Mouse (Mus musculus): ENCODE measurements around the gene Poln.

Poln gene

GRCm38 (mm10) chr5:33994671-33995625 is 174.3 kb downstream of the Poln start:
- peak; percentile 39 to 69 for DNase-seq (ENCODE audit: low spot score in 2 of 2)

DNA sequence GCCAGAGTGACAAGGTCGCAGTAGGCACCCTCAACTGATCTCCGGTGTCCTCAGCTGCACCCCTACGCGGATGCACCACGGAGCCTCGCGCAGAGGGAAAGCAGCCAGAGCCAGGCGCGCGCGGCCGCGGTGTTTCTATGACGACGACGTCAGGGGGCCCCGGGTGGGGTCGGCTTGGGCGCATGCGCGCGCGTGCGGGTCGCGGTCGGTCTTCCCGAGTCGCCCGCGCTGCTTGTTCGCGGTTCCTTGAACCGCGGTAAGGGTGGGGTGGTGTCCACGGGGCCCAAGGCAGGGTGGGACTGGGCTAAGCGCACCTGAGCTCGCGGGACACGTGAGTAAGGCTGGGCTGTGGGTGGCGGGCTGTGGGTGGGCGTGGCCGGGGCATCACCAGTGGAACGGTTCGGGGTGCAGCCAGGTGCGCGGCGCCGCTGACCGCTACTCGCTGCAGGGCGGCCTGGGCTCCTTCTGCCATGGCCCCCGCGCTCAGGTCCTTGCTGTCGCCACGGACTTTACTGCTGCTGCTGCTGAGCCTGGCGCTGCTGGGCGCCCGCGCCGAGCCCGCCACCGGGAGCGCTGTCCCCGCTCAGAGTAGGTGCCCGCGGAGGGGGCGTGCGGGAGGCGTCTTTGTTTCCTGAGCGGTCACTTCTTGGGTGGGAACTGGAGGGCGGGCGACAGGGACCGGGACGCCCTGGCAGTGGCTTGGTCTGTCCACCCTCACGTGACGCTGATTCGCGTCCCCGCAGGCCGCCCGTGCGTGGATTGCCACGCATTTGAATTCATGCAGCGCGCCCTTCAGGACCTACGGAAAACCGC is 185.7 kb downstream of the Poln start, which contains the start of gene Gm1673:
Gm1673 (plus strand) TSS at position 125 of the 813 bp plus-strand sequence.
- peak; percentile 62 to 84 for DNase-seq (ENCODE audit: low spot score in 2 of 2)

- no peak for DNase-seq (ENCODE audit: low spot score in 2 of 2)
Observed at GRCm38 (mm10) chr5:33982731-33983259, 186.5 kb downstream of the Poln start.

DNA sequence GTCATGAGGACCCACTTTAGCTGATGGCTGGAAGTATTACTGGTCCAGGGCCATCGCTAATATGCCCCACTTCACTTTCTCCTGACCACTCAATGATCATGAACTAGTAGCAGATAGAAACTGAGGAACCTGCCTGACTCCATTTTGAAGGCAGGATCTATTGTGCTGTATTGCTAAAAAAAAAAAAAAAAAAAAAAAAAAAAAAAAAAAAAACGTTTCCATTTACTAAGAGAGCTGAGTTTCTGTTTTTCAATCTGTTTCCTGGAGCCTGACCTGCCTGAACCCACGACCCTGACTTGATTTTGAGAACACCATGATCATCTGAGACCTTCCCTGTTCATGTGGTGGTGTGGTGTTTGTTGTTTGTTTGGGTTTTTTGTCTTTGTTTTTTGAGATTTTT is 193.0 kb downstream of the Poln start:
- peak in 1 of 2 experiments; percentile 25 for DNase-seq (ENCODE audit: low spot score in 2 of 2)

- DNase-seq (ENCODE audit: low spot score in 2 of 2) = peak in 1 of 2 experiments; percentile 2
Observed at GRCm38 (mm10) chr5:33974736-33975135, 194.5 kb downstream of the Poln start.

DNA sequence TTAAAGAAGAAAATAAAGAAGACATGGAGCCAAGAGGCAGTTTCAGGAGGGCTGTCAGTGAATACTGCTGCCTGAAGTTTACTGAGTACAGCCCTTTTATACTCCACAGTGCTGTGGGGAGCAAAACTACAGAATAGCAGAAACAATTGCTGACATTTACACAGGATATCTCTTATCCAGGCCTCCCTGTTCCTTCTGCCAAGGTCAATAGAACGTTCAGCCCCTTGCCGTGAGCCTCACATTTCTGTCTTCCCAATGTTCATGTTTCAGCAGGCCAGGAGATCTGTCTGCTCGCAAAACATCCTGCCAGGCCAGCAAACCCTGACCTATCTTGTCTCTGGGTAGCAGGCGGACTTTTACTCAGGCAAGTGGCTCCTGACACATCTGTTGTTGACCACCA is 209.9 kb downstream of the Poln start:
- DNase-seq (ENCODE audit: low spot score in 2 of 2) = no peak
